Mouse (Mus musculus): Measurements from ENCODE around the gene Ptprk. TPM values are rescaled to one million over a fixed set of nuclear protein-coding genes. Genes with fewer than 3 reads are reported as not detected.

Ptprk gene
- total RNA-seq, 4 experiments from 2014 or later, result 48.2 to 60.4 (median 53.9) TPM

DNA sequence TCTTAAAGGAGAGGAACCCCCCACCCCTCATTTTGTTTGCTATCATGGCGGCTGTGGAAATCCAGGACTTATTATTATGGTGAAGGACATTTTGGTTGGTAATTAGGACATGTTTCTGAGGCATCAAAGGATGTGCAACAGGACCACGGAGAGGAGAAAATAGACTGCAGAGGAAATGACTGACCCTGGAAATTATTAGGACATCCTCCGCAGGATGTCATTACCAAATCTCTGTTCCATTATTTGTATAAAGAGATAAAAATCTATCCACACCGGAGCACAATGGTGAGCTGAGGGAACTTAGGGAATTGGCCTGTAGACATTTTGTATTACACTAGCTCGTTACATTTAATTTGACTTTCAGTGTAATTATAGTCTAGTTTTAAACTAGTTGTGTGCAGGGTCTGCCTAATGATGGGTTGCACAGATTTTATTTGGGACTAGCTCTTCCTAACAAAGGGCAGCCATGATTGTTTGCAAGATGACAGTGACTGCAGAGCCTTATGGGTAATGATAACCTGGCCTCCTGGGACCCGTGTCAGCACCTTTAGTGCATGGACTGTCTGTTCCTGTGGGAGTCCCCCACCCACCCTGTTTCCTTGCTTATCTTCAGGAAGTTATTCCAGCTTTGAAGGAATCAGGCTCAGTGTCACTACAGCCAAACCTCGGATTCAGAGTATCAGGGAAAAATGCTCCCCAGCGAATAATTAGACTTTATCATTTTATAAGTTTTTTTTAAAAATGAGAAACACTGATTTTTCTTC is 38.4 kb downstream of the Ptprk start:
- no peak for DNase-seq (ENCODE audit: low spot score in 2 of 2)

DNA sequence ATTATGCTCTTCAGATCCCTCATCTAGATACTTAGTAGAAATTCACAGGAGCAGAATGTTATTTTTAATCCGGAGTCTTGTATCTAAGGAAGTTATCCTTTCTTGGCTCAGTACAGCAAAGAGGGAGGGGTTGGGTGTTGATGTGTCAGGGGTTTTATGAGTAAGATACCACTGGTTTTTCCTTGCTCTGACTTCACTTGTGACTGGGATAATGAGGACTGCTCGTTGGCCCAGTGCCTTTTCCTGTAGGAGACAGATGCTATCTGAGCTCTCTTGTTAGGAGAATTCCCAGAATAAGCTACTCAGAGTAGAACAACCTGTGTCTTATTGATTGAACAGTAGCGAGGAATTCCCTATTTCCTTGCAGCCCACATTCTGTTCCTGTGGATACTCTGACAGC is 39.3 kb downstream of the Ptprk start:
- peak in 1 of 2 experiments; percentile 65 for DNase-seq (ENCODE audit: low spot score in 2 of 2)

DNA sequence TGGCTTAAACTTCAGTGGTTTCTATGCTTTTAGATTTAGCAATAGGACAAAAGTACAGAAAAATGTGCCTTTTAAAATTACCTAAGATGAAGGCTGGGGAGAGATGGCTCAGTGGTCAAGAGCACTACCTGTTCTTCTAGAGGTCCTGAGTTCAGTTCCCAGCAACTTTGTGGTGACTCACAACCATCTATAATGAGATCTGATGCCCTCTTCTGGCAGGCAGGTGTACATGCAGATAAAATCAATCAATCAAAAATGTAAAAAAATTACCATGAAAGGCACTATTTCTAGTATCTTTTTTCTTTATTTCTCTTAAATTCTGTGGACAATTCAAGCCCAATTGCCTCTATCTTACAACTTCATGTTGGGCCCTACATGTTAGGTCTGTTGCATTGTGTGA is 42.4 kb downstream of the Ptprk start:
- DNase-seq (ENCODE audit: low spot score in 2 of 2), result no peak

DNA sequence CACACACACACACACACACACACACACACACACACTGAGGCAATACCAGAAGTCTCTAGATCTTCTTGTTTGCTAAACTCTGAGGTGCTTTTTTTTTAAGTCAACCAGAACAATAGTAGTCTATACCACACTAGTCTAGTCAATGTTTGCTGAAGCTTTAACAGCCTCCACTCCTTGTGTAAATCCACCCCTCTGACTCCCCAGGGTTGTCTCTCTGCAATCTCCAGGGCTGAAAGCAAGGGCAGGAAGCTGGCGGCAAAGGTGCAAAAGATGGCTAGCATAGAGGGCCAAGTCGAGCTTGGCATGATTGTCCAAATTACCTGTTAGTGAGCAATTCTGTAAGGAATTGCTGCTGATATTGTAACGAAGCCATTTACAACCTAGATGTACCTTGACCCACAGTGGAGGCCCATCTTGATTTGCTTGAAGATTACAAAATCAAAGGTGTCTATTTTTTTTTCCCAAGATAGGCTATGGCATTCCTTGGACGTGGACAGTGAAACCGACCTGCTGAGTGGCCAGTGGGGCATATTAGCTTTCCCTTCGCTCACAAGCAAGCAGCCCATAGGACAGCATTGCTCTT is 44.3 kb downstream of the Ptprk start:
- no peak for DNase-seq (ENCODE audit: low spot score in 2 of 2)

DNA sequence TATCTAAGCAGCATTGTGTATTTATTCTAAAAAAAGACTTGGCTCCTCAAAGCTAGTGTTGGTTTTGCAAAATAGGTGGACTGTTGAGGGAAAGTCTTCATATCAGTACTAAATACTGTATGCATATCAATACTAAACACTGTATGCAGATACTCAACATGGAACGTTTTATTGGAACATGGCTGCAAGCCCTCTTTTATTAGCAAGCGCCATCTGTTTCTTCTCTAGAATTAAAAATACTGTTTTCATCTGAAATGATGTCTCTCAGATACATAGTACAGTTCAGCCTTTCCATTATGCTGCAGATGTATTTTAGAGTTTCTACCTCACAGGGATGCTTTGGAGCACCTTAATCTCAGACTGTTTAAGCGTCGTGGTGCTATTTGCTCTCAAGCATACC is 49.3 kb downstream of the Ptprk start:
- DNase-seq (ENCODE audit: low spot score in 2 of 2), result no peak

DNA sequence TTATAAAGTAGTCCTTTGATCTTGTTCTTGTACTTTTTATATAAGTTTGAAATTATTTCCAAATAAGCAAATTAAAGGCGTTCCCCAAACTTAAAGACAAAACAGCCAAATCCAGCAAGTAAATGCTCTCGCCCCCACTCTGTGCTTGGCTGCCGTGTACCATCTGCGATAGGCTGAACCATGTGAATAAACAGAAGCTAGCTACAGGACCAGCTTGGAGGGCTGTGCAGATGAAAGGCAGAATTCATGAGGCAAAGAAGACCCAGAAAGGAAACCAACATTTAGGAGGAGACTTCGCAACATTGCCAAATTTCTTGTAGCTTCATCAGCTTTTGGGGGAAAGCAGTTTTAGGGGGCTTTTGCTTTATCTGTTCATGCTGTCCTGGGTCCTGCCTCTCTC is 53.4 kb downstream of the Ptprk start:
- peak in 1 of 2 experiments; percentile 45 for DNase-seq (ENCODE audit: low spot score in 2 of 2)

DNA sequence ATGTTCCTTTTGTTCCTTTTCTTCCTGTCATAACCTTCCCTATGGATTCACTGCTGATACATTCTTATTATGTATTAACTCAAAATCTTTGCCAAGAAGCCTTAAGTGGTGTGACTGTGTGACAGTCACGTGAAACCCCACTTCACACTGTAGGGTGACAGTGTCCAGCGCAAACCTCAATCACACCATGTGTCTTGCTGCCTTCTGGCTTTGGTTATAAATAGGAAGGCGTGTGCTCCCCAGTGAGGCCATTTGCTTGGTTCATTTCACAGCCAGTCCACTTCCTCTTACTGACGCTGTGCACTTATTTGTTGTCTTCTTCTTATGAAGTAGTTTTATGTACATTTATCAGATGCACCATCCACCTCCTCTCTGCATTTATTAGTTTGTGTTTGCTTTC is 53.8 kb downstream of the Ptprk start:
- no peak for DNase-seq (ENCODE audit: low spot score in 2 of 2)

DNA sequence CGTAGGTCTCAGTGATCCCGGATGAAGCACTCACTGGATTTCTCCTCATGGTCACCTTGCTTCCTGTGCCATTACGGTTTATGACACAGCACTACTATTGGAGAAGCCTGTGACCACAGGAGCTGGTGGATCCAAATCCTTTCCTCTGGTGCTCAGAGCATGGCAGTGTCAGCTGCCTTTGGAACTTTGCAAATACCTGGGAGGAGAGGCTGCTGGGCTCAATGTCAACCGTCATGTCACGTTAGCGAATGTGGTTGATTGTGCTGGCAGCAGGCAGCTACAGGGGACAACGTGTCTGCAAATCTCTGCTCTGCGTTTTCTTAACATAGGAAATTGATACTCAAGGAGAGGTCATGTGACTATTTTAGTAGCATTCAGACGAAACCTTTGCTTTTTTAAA is 55.8 kb downstream of the Ptprk start:
- no peak for DNase-seq (ENCODE audit: low spot score in 2 of 2)

DNA sequence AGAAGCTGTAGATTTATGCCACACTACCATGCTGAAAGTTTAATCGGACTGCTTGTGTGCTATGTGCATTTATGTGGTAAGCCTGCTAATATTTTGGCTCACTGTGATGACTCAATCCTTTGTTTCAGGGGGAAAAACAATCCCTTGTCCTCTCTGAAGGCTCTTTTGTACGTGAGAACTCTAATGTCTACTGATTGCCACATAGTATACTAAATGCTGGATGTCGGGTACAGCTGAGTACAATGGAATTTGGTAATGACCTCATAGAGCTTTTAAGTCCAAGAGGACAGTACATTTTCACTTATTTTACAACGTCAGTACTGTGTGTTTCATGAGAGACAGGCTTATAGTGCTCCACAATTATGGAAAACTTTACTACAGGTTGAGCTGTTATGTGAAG is 59.1 kb downstream of the Ptprk start:
- no peak for DNase-seq (ENCODE audit: low spot score in 2 of 2)

DNA sequence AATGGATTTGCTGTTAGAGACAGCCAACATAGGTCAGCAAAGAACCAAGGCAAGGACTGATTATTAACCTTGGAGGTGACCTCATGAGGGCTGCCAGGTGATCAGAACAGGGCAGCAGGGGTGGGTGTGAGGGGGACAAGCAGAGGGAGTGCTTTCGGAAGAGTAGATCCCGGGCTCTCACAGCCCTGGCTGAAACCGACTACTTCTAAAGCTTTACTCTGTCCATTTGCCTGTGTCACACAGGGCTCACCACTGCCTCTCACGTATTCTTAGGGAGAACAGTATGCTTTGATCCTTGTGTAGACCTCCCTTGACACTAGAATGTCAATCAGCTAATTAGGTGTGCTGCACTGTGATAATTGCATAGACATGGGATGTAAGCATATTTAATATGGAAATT is 63.8 kb downstream of the Ptprk start:
- no peak for DNase-seq (ENCODE audit: low spot score in 2 of 2)

DNA sequence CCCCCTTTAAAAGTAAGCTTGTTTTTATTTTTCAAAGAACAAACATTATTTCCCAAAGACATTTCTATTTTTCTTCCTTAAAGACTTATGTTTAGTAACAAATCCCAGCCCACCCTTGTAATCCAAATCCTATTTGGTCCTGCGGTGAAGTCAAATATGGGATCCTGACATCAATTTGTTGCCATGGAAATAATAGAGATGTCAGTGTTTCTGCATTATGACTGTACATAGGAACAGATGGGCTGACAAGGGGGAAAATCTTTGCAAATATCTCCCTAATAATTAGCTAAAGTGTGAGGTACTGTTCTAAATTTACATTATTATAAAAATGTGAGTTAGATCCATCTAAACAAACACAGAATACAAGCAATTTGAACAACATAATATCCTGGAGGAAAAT is 69.8 kb downstream of the Ptprk start:
- no peak for DNase-seq (ENCODE audit: low spot score in 2 of 2)

DNA sequence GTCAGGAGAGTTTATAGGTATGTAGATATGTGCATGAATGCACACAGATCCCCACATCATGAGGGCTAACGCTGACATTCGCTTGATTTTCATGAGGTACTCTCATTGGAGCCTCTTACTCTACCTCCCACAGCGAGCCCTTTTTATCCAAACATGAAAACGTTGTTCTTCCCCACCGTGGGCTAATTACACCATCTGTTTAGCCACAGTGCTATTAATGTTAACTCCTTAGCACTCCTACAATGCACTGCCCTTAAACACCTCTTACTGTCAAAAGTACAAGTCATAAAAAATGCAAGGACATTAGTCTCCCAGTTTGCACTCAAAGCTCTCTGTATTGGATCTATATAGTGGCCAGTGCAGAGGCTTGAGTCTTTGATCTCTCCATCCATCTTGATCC is 70.7 kb downstream of the Ptprk start:
- DNase-seq (ENCODE audit: low spot score in 2 of 2), result no peak

DNA sequence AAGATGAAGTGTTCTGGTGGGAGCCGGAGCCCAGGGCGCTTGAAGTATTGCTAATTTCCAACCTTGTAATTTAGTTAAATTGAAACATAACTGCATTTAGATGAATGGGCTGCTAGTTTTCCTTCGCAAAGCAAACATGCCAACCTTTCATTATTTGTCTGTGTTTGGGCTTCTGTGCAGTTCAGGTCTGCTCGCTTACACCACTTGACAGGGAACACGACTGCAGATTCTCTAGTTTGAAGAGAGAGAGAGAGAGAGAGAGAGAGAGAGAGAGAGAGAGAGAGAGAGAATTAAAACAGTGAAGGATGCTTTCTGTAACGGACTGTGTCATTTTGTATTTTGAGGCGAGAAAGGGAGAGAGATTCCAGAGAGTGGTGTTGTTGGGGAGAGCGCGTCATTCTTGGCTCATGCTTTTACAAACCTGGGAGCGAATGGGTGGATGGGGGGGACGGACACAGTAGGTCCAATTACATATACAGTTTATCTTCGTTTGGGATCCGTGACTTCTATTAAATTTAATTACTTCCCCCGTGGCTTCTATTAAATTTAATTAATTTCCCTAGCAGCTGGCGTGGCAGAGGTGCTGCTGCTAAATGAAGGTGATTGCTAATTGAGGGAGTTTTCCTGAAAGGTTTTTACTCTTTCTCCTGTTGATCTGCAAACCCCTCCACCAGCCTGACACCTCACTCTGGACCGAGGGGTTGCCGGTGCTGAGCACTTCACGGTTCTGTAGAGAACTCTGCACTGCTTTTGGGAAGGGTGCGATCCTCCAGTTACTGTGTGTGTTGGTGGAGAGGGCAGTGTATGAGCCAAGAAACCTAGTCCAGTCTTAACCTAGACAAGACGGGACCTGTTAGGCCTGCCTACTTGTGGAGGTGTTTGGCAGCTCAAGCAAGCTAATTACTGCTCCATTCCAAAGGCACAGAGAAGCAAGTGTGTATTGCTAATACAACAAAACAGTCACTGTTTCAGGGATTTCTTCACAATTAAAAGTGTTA is 81.4 kb downstream of the Ptprk start:
- DNase-seq (ENCODE audit: low spot score in 2 of 2), result no peak

DNA sequence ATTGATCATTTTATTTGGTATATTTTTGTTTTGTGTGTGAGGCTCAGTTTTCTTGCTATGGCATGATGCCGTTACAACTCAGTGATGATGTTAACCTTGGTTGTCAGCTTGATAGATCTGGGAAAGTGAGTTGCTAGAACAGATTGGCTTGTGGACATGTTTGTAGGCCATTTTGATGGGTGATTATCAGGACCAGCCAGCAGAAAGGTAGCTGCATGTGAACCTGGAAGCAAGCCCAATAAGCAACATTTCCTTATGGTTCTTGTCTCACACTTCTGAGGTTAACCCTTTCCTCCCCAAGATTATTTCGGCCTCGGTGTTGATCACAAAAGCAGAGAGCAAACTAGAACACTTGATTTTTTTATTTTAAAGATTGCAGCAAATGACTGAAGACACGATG is 85.1 kb downstream of the Ptprk start:
- no peak for DNase-seq (ENCODE audit: low spot score in 2 of 2)

DNA sequence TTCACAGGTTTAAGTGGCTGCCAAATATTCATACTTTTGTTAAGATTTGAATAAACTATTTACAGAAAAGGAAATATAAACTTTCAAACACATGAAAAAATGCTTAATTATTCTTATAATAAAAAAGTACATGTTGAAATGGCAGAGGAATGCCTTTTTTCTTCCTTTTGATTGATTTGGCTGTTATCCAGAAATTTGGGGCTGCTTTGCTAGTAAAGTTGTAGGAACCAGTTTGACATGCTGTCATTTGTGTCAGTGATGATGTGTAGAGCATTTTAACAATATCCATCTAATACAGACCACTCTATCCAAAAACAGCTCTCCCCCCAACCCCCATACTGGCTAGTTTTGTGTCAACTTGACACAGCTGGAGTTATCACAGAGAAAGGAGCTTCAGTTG is 86.7 kb downstream of the Ptprk start:
- no peak for DNase-seq (ENCODE audit: low spot score in 2 of 2)

DNA sequence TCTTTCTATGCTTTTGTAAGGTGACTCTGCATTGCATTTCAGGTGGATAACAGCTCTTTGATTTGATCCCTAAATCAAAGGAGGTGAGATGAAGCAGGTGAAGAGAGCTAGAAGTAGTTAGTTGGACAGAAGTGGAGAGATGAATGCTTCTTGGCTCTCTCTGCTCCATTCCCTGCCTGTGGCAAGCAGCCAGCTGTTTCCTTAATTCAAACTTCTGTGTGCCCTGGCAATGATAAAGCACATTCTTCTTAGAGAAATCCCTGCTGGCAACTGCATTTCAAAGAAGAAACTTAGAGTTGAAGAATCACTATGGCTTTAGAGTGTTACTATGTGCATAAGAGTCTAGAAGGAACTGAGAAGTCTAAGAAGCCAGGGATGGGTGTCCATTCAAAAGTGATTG is 89.6 kb downstream of the Ptprk start:
- DNase-seq (ENCODE audit: low spot score in 2 of 2), result no peak

DNA sequence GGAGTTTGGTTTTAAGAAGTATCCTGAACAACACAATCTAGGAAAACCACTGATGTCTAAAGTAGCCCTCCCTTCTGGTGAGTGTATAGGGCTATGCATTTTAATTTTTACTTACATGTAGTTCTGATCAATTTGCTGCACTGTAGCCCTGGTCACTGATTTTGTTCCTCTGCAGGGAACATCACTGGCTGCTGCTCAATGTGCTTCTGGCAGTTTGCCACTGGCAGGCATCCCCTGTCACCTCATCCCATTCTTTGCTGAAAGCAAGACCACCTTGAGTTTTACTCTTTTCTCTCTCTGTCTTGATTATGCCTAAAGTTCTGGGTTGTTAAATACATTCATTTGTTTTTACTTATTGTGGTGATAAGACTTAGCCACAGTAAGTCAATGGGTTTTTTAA is 90.1 kb downstream of the Ptprk start:
- DNase-seq (ENCODE audit: low spot score in 2 of 2), result no peak

DNA sequence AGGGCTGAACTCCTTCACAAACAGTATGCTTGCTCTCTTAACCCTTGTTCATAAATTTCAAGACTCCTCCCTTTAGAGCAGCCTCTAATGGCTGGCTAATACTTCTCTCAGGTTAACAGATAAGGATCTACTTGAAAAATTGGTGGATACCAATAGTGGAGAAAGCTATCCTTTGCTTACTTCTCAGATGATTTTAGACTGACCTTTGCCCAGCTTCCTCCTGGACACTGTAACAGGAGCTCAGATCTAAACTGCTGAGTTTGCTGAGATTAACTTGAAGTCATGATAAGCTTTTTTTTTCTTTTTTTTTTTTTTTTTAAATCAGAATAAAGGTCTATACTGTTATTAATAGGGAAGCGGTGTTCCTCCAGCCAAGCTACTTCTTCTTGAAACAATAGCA is 92.0 kb downstream of the Ptprk start:
- no peak for DNase-seq (ENCODE audit: low spot score in 2 of 2)

DNA sequence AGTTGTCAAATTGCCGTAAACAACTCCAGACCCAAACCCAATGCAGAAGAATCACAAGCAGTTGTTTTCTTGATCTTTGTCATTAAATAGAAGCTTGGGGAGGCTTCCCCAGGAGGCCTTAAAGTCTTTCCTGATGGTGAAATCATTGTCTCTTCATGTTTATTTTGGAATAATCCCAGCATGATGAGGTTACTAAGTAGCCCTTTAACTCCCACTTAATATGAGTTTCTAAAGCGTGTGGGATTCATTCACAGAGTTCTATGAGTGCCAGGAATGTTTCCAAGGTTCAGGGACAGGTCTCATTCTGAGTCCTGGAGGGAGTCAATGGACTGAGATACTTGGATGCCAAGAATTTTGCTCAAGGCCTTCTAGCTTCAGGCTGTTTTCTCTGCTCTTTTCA is 92.5 kb downstream of the Ptprk start:
- no peak for DNase-seq (ENCODE audit: low spot score in 2 of 2)

DNA sequence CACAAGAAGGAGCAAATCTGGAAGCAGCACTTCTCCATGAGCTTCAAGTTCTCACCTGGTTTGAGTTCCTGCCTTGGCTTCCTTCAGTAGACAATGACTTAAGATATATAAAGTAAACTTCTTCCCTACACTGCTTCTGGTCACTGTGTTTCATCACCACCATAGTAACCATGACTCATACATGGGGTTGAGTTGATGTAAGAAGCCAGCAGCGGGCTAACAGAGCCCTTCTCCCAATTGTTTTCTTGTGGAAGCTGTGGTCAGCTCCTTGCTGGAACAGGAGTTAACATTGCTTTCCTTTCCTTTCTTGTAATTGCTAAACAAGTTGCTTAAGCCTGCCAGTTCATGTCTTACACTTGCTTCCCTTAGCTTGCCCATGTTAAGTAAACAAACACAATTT is 96.6 kb downstream of the Ptprk start:
- DNase-seq (ENCODE audit: low spot score in 2 of 2), result no peak

DNA sequence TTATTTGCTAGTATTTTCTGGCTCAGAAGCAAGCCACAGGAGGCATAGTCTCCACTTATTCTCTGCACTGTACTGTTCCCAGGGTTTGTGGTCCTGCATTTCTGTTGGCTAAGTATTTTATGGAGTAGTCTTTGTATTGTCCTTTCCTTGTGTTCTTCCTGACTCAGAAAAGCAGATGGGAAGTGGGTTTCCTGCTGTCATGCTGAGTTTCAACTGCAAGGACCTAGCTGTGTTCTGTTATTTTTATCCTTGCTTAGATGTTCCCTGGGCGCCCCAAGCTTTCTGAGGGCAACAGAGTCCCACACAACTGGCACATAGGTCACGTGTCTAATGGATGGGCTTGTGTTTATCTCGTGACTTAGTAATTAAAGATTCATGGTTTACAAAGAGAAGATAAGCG is 104.3 kb downstream of the Ptprk start:
- no peak for DNase-seq (ENCODE audit: low spot score in 2 of 2)

DNA sequence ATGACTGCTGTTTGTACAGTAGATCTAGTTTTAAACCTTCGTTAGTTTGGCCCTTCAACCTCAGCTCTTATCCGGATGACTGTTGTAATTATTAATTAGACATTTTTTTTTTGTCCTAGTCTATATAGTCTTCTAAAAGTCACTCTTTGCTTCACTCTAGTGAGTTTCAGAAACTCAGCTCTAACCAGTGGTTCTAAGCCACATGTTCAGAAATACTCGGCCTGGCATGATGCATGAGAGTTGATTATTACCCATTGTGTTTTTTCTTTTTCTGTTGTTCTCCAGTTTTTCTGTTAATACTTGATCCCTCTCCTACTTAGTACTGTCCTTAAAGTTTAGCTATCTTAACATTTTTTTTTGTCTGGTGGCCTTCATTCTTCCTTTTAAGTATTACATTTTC is 107.5 kb downstream of the Ptprk start:
- no peak for DNase-seq (ENCODE audit: low spot score in 2 of 2)

Measured in left cerebral cortex, adult 8-10 months (tissue).